35 mouse cellular contexts compared by ENCODE assay signal in the genomic region with DNA sequence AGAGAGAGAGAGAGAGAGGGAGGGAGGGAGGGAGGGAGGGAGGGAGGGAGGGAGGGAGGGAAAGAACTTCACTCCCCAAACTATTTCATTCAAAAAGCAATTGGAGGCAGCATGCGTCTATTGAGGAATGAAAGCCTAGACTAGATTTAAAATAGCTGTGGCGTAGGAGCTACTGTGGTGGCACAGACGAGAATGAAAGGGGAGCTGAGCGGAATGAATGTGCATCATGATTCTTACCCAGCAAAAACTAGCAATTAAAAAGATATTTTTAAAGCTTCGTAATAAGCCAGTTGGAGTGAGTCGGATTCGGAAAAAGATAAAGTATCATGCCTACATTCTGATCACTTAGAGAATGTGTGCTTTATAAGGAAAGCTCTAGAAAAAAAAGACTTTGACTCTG. TPM values are rescaled to one million over a fixed set of nuclear protein-coding genes. Genes with fewer than 3 reads are reported as not detected.
A peak's percentile ranks its signal among the peaks of the same experiment; 100 is the strongest.
DNase-seq lines count a peak whose midpoint lies in the region; ATAC-seq and TF ChIP-seq lines count a peak whose summit lies in the region.
"Had no signal": no experiment of that assay in that cellular context is flagged by ENCODE, and none has a peak within 500 bp of the region (broad histone marks: within the 10 kb centered on the region; RNA-seq: fewer than 3 reads in every experiment).

No protein-coding gene starts in this region.

- no peaks in the 10 kb centered on the region for H3K4me1 ChIP-seq in liver, postnatal 0 days (ENCODE audit: insufficient read depth)
- H3K4me1 ChIP-seq: heart, embryonic 12.5 days; limb, embryonic 15.5 days had no signal

- no peaks in the 10 kb centered on the region for H3K36me3 ChIP-seq in liver, postnatal 0 days (replicated peaks; ENCODE audit: insufficient read depth, low read length)
- H3K36me3 ChIP-seq: heart, embryonic 12.5 days; limb, embryonic 15.5 days had no signal

- no peak for TF ChIP-seq CTCF in liver, postnatal 0 days (IDR thresholded peaks at IDR 0.05; ENCODE audit: low read depth)

- no peaks in the 10 kb centered on the region for H3K27me3 ChIP-seq in liver, postnatal 0 days (ENCODE audit: insufficient read depth, low read length)
- H3K27me3 ChIP-seq: heart, embryonic 12.5 days; limb, embryonic 15.5 days had no signal

- no peak for ATAC-seq in liver, postnatal 0 days
- ATAC-seq: intestine, postnatal 0 days had no signal

- DNase-seq in layer of hippocampus, adult 18-20 months (ENCODE audit: low spot score in 2 of 2) = peak; percentile 32 to 54
- no peak for DNase-seq in layer of hippocampus, postnatal 10 days (ENCODE audit: low spot score in 2 of 2)
- DNase-seq in right cerebral cortex, adult 2 months (ENCODE audit: low spot score in 2 of 2) = peak; percentile 31 to 35
- no peak for DNase-seq in right cerebral cortex, postnatal 25 days
- DNase-seq in left cerebral cortex, adult 9 months (ENCODE audit: low spot score in 2 of 2) = peak; percentile 51 to 59
- peak; percentile 86 for DNase-seq in telencephalon, adult 2 months (ENCODE audit: low read depth, low spot score)
- DNase-seq in liver, postnatal 0 days = no peak
- DNase-seq: adrenal gland, postnatal 25 days; B cell, adult 2 months; cerebellum, adult 18-20 months; cerebellum, postnatal 10 days; heart, adult 2 months; kidney, adult 9 months; kidney, postnatal 10 days; lung, embryonic 14.5 days; lung, postnatal 14 days; midbrain, embryonic 14.5 days; thymus, adult 2 months; thymus, postnatal 36 days had no signal

- no peaks in the 10 kb centered on the region for H3K9me3 ChIP-seq in liver, postnatal 0 days (ENCODE audit: low read length)
- H3K9me3 ChIP-seq: heart, embryonic 12.5 days; limb, embryonic 15.5 days had no signal

- 67% methylated on average over 7 of the region's 7 CpGs for WGBS in liver, postnatal 0 days (ENCODE audit: insufficient replicate concordance)

- H3K9ac ChIP-seq in liver, postnatal 0 days (replicated peaks) = no peak overlapping the region
- H3K9ac ChIP-seq: heart, embryonic 12.5 days; hindbrain, embryonic 14.5 days; limb, embryonic 15.5 days; liver, embryonic 14.5 days; lung, embryonic 14.5 days had no signal

- H3K27ac ChIP-seq in liver, postnatal 0 days (ENCODE audit: low read depth) = no peak overlapping the region
- H3K27ac ChIP-seq: heart, adult 2 months; hindbrain, embryonic 14.5 days; limb, embryonic 15.5 days; liver, embryonic 14.5 days; stomach, postnatal 0 days had no signal

- no peak overlapping the region for H3K4me3 ChIP-seq in liver, postnatal 0 days (ENCODE audit: low read depth, low read length)
- H3K4me3 ChIP-seq: erythroblast, embryonic 14.5 days; heart, adult 2 months; heart, embryonic 12.5 days; limb, embryonic 15.5 days had no signal

- no peak for TF ChIP-seq EP300 in liver, postnatal 0 days (IDR thresholded peaks at IDR 0.05; ENCODE audit: low read depth)

- no peak overlapping the region for H3K4me2 ChIP-seq in liver, postnatal 0 days (ENCODE audit: low read depth, low read length)
- H3K4me2 ChIP-seq: heart, embryonic 12.5 days; hindbrain, embryonic 14.5 days; limb, embryonic 15.5 days; lung, embryonic 14.5 days had no signal

RNA-seq across cellular contexts. Expression of a gene that starts 7.3 kb away (rescaled TPM):
- 1 to 10 TPM; 2.4 to 2.6 TPM for total RNA-seq in layer of hippocampus, adult 18-20 months (2021)
- 1 to 10 TPM; 4.1 to 4.8 TPM for total RNA-seq in layer of hippocampus, postnatal 10 days (2021)
- not detected in 2 replicates for polyA plus RNA-seq in liver, postnatal 0 days (2015; fragmentation: Nextera tagmentation; extraction: Ambion mirVana)
- total RNA-seq: adrenal gland, adult 18-20 months; common myeloid progenitor, adult 5-6 weeks; gastrocnemius, adult 8-10 months; gastrocnemius, postnatal 4 days; heart, adult 2 months; hematopoietic stem cell, adult 5-6 weeks; monocyte, adult 5-6 weeks had no signal
- polyA plus RNA-seq: erythroblast, embryonic 14.5 days; heart, embryonic 12.5 days; heart, postnatal 0 days; large intestine, adult 2 months; liver, embryonic 14.5 days; lung, embryonic 14.5 days; spleen, adult 2 months; stomach, postnatal 0 days had no signal

RNA-seq across cellular contexts. Expression of a gene that starts 41.9 kb away (rescaled TPM):
- total RNA-seq in layer of hippocampus, adult 18-20 months (2021) = 10 to 100 TPM; 36.1 to 39.3 TPM
- 10 to 100 TPM; 41.9 to 47.8 TPM for total RNA-seq in layer of hippocampus, postnatal 10 days (2021)
- polyA plus RNA-seq in liver, postnatal 0 days (2015; fragmentation: Nextera tagmentation; extraction: Ambion mirVana) = 2.2 and 2.5 TPM in 2 replicates

Comparison
In these comparisons a context has a peak if more than half of its experiments do, and no peak if none do; other contexts are left out.
1. DNase-seq: peak in layer of hippocampus, adult 18-20 months (2 of 2), right cerebral cortex, adult 2 months (2 of 2), left cerebral cortex, adult 9 months (2 of 2) and telencephalon, adult 2 months (single experiment); none in layer of hippocampus, postnatal 10 days (0 of 2), right cerebral cortex, postnatal 25 days (single experiment) and liver, postnatal 0 days (single experiment).